Mouse (Mus musculus) lung, postnatal 36 days (tissue): ENCODE data around the gene Ap2a2.

Source experiments
- DNase-seq: peaks from one replicate; pipeline ENCODE4 v3.0.0; 2022; ENCODE audit warnings: mixed read lengths

Ap2a2 gene

GRCm38 (mm10) chr7:141561682-141562391 is at the start of gene Ap2a2:
Gene Ap2a2 (plus strand): TSS chr7:141562173.
- DNase-seq = peak; percentile 94

GRCm38 (mm10) chr7:141517638-141518037 is 44.3 kb upstream of the Ap2a2 start:
- no peak for DNase-seq

GRCm38 (mm10) chr7:141518296-141518695 is 43.7 kb upstream of the Ap2a2 start:
- no peak for DNase-seq

DNA sequence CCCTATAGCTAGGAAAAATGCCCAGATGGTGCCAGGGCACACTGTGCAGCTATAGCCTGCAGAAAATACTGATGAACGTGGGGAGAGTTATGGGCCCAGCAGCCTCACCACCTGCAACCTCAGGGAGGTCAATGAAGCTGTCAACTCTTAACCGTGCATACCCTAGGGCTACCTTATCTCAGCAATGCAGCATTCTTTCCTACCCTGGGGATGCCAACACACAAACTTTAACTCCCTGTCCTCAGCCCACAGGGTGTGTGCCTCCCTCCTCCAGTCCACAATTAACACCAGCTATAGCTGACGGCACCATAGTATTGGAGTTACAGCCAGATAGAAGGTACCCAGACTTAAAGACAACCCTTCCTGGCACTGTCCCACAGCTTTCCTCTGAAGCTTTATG is 43.0 kb upstream of the Ap2a2 start:
- DNase-seq = no peak

DNA sequence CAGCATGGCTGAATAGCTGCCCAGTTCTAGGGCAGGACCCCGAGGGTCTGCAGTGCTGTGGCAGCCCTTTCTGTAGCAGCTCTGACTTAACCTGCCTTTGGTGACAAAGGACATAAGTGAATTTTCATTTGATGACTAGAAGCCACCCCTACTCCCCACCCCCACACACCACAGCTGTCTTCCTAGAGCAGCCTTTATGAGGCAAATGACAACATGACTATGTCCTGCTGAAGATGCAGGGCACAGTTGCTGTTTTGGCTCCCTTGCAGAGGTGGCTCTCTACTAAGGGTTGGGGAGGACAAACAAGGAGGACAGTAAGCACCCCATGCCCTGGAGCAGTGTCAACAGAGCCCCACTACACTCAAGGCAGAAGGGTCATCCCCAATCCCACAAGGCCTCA is 42.2 kb upstream of the Ap2a2 start:
- DNase-seq = no peak

DNA sequence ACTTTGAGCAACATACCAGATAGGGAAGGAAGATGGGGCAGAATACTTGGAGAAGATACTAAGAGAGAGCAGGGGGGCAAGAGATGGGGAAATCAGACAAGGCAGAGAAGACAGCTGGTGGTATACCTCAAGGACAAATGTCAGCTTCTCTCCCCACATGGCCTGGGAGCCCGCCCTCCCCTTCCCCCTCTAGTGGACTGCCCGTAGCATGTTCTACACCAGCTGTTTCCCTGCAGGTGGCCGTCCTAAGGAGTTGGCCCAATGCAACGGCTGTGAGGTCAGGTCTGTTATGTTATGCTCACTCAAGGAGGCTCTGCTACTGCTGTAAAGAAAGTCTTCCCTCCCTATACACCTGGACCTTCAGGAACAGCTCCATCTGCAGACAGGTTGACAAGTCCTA is 39.0 kb upstream of the Ap2a2 start:
- DNase-seq = no peak

DNA sequence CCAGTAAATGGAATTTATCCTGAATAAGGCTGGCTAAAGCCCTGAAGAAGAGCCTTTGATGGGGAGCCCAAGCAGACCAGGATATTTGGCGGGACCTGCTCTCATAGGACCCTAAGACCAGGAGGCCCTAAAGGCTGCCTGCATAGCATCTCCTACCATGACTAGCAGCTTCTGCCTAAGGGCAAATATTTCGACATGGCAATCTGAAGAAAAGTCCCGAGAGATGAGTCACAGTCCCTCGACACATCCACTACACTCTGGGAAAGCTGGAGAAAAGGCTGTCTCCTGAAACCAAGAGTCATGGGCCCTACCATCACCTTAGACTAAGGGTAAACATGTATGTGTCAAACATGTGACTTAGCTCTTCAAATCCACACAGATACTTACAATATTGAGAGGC is 37.7 kb upstream of the Ap2a2 start:
- no peak for DNase-seq

DNA sequence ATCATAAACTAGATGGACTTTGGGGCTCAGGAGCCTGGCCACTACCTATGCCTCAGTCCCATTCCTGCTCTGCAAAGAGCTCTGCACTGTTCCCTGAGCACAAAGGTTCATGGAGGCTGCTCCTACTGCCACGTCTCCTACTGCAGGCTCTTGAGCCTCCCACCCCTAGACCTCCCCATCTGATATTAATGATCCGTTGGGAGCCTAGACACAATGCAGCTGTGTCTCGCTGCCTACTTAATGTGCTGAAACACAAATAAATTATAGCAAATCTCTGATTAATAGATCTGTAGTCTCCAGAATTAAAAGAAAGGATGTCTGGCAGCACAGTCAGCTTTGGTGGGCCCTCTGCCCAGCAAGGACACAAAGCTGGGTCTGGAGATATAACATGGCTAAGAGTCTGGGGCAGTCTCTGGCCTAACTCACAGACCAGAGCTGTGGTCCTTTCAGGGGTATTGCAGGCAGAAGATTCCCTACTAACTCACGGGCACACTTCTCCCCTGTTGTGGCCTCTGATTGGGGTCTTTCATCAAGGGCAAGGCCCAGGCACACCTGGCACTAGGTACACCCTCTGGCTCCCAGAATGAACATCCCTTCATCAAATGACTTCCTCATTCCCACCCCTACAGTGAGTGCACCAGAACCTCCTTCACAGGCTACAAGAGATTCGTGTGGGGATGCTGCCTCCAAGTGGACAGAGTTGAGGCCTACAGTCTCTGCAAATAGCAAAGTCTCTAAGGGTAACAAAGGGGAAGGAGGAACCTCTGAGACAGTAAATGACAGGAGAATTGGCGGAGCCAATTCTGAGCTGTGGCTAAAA is 37.0 kb upstream of the Ap2a2 start:
- DNase-seq = peak; percentile 89

DNA sequence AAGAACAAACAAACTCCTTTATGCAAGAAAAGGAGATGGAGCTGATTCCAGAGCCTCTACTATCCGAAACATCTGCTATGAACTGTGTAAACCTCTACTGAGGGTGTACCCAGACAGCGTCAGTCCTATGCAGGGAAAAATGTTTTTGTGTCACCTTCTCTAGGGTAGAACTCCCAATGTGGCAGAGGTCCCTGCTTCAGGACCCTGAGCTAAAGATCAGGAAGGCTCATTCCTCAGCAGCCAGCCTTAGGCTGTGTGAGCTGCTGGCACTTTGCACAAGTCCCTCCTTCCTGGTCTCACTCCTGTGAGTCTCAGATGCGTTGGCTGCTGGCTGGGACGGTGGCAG is 36.4 kb upstream of the Ap2a2 start:
- DNase-seq = no peak

GRCm38 (mm10) chr7:141535570-141535969 is 26.4 kb upstream of the Ap2a2 start:
- DNase-seq = no peak

DNA sequence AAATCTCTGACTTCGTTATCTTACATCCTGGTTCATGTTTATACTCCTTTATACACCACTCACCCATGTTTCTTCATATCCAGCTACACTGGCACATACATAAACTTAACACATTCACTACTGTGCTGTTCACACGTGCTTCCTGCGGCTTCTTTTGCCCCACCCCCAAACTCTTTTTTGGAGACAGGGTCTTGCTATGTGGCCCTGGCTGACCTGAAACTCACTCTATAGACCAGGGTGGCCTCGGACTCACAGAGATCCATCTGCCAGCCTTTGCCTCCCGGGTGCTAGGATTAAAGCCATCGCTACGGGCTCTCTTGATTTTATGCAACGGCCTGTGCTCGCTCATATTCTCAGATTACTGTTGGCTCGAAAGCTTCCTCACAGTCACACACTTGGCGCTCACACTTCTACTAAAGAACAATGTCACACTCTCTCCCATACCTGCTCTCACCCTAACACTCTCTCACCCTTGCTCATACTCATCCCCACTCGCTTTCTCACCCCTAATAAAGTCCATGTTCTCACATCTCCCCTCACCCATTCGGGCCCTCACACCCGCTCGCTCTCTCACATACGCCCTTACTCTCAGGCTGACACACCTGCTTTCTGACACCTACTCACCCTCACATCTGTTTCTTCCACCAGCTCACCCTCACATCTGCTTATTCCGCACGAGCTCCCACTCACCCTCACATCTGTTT is 23.0 kb upstream of the Ap2a2 start:
- DNase-seq = no peak

GRCm38 (mm10) chr7:141539556-141540311 is 22.2 kb upstream of the Ap2a2 start, which contains the start of gene Chid1:
Gene Chid1 (minus strand): TSS chr7:141539857.
- peak; percentile 99 for DNase-seq

DNA sequence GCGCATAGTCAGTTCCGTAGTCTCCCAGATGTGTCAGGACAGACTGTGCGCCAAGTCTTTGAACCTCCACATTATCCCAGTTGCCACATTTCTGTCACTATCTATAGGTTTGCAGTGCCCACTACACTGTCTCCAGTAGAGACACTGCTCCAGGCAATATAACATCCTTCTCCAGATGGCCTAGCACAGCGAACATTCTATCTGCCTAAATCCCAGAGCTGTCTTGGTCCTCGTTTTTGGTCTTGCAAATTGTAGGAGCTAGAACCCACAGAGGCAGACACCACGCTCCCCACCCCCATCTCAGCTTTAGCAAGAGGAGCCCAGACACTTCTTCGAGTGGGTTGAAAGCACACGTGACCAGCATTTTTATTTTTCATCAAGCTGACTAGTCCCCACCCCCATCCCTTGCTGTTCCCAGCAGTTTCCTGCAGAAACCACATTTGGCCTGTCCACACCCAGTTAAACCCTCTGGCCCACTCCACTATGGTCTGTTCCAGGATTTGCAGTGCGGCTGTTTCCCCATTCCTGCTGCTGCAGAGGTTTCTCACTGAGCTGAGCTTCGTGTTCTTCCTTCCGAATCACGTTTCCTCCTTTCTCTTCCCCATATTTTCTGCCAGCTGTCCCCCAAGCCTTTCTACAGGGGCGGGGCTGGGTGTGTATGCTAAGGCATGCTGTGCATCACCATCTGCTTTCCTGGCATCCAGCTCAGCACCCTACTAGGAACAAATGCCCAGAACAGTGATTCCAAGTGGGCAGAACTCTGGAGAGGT is 21.5 kb upstream of the Ap2a2 start:
- DNase-seq = peak; percentile 80

GRCm38 (mm10) chr7:141541681-141542080 is 20.3 kb upstream of the Ap2a2 start:
- no peak for DNase-seq

DNA sequence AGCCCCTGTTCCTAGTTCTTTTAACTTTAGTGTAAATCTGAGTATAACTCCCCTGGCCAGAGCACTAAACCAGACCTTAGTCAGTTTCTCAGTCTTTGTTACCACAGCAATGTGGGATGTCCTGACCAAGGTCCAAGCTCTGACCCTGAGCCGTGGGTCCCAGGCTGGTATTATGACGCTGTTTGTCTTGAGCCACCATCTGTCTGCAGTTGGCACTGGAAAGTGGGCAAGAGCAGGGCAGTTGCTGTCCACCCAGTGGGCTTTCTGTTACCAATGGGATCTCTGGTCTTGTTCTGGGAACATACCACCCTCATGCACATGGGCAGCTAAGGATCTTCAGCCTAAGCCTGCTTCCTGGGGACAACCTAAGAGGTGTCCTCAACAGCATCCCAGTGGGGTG is 19.4 kb upstream of the Ap2a2 start:
- no peak for DNase-seq

- DNase-seq = no peak
Measured at GRCm38 (mm10) chr7:141544654-141545053, 17.3 kb upstream of the Ap2a2 start.

DNA sequence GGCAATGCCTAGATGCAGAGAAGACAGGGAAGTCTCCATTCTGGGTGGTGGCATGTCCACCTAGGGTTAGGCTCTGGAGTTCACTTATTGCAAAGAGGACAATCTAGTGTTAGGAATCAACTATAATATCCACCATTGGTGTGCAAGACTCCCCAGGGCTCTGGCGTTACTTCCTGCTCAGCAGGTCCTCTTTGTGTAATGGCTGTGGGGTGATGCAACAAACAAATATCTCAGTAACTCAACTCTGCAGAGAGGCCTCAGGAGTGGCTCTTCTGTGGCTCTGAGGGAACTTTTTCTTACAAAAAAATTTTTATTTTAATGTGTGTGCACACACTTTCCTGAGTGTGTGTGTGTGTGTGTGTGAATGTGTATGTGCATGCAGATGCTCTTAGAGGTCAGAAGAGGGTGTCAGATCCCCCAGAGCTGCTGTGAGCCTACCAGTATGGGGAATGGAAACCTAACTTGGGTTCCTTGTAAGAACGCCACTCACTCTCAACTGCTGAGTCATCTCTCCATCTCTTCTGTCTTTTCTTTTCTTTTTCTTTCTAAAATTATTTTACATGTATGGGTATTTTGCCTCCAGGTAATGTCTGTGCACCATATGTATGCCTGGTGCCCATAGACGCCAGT is 12.4 kb upstream of the Ap2a2 start:
- peak; percentile 57 for DNase-seq

DNA sequence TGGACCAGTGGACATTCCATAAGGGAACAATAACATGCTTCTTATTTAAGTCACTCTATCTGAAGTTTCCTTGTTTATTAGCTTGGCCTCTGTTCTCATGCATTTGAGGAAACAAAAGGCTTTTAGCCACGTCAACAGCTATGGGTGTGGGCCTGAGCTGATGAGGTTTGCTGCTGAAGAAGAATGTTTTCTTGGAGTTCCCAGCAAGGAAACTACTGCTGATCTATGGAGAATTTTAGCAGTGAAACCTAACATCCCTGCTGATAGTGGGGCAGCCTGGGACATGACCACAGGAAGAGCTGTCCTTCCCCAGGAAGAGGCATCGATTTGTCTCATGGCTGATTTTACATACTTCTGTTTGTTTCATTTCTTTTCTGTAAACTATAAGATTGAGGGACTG is 11.5 kb upstream of the Ap2a2 start:
- DNase-seq = no peak

DNA sequence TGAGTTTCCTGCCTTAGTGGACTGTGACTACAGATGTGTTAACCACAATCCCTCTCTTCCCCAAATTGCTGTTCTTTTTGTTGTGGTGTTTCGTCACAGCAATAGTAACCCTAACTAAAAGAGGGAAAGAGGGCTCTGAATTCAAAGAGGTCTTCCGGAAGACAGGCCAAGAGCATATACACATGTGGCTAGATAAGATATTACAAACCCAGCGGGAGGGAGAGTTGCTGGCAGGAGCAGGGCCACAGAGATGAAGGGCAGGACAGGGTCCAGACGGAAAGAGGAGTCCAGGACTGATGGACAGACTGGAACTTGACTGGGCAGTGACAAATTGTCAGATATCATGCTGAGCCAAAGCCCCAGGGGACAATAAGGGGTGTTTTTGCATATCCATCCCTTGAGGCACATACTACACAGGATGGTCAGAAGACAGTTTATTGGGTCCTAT is 3.6 kb upstream of the Ap2a2 start:
- no peak for DNase-seq

- no peak for DNase-seq
Measured at GRCm38 (mm10) chr7:141558946-141559345, 3.0 kb upstream of the Ap2a2 start.

- DNase-seq = no peak
Measured at GRCm38 (mm10) chr7:141559726-141560325, 2.1 kb upstream of the Ap2a2 start.
